Mouse (Mus musculus) MEL (cell line): ENCODE data around the gene Gm5127. TPM values are rescaled to one million over a fixed set of nuclear protein-coding genes. Genes with fewer than 3 reads are reported as not detected.

ENCODE experiments used
- DNase-seq: peaks from one replicate; pipeline ENCODE4 v3.0.0; 2011; ENCODE audit warnings: low read depth, low spot score
- H3K27ac ChIP-seq: 2 replicates; pipeline ENCODE4 v1.5.1; 2012; ENCODE audit warnings: low read depth, mild to moderate bottlenecking, control low read depth, low read length, moderate library complexity; ENCODE audit not compliant: control insufficient read depth
- H3K27me3 ChIP-seq, 2 experiments: fragments of 150-350 bp in 1 of 2; sonication (generic) in 1 of 2; 2 replicates each; pipeline ENCODE4 v1.6.1; 2012; ENCODE audit warnings: low read length in 2 of 2, mild to moderate bottlenecking in 2 of 2, improper control_type of control experiment in 1 of 2, moderate library complexity in 1 of 2; ENCODE audit not compliant: insufficient read depth in 2 of 2, control insufficient read depth in 1 of 2
- H3K36me3 ChIP-seq, 2 experiments: 2 replicates each; pipeline ENCODE4 v1.6.1; 2012 to 2014; ENCODE audit warnings: low read length in 2 of 2, improper control_type of control experiment in 1 of 2, inconsistent platforms in 1 of 2, mild to moderate bottlenecking in 1 of 2; ENCODE audit not compliant: insufficient read depth in 2 of 2, control insufficient read depth in 1 of 2
- H3K4me1 ChIP-seq, 2 experiments: fragments of 150-350 bp in 1 of 2; sonication (generic) in 1 of 2; 2 replicates each; pipeline ENCODE4 v1.6.1; 2012; ENCODE audit warnings: low read length in 2 of 2, improper control_type of control experiment in 1 of 2, mild to moderate bottlenecking in 1 of 2; ENCODE audit not compliant: insufficient read depth in 2 of 2, control insufficient read depth in 1 of 2
- H3K4me3 ChIP-seq, 2 experiments: fragments of 150-350 bp in 1 of 2; sonication (generic) in 1 of 2; 2 replicates each; pipeline ENCODE4 v1.5.1; 2012; ENCODE audit warnings: low read depth in 2 of 2, low read length in 2 of 2, mild to moderate bottlenecking in 2 of 2, moderate library complexity in 2 of 2, control low read depth in 1 of 2, improper control_type of control experiment in 1 of 2; ENCODE audit not compliant: control insufficient read depth in 1 of 2, insufficient read depth in 1 of 2
- H3K79me2 ChIP-seq: 2 replicates; pipeline ENCODE4 v1.6.1; 2012; ENCODE audit warnings: mild to moderate bottlenecking, low read length, moderate library complexity; ENCODE audit not compliant: control insufficient read depth, poor library complexity, insufficient read depth
- H3K9ac ChIP-seq: 2 replicates; pipeline ENCODE4 v1.6.1; 2012; ENCODE audit warnings: low read depth, mild to moderate bottlenecking, control low read depth, low read length, moderate library complexity; ENCODE audit not compliant: control insufficient read depth, poor library complexity, severe bottlenecking
- H3K9me3 ChIP-seq: fragments of 150-350 bp; sonication (generic); replicated peaks from 2 replicates; pipeline ENCODE4 v1.6.1; 2012; ENCODE audit warnings: mild to moderate bottlenecking, low read length, improper control_type of control experiment, moderate library complexity; ENCODE audit not compliant: insufficient read depth
- CHD1 ChIP-seq: IDR thresholded peaks from 2 replicates; pipeline ENCODE4 v1.6.1; 2012; ENCODE audit warnings: low read depth, mild to moderate bottlenecking, inconsistent platforms, low read length, improper control_type of control experiment
- EP300 ChIP-seq, 2 experiments: IDR thresholded peaks; 2 replicates each; pipeline ENCODE4 v1.6.1; 2011; ENCODE audit warnings: improper control_type of control experiment in 2 of 2, low read length in 2 of 2, low read depth in 1 of 2, mild to moderate bottlenecking in 1 of 2
- ETS1 ChIP-seq: IDR thresholded peaks from 2 replicates; pipeline ENCODE4 v1.6.1; 2012; ENCODE audit warnings: low read depth, mild to moderate bottlenecking, inconsistent platforms, low read length, improper control_type of control experiment, moderate library complexity
- GABPA ChIP-seq: IDR thresholded peaks from 2 replicates; pipeline ENCODE4 v1.6.1; 2012; ENCODE audit warnings: low read depth, mild to moderate bottlenecking, inconsistent platforms, low read length, improper control_type of control experiment, moderate library complexity
- GATA1 ChIP-seq: IDR thresholded peaks from 2 replicates; pipeline ENCODE4 v1.6.1; 2011; ENCODE audit warnings: low read depth, low read length, improper control_type of control experiment
- JUND ChIP-seq: IDR thresholded peaks from 2 replicates; pipeline ENCODE4 v1.6.1; 2011; ENCODE audit warnings: low read depth, mild to moderate bottlenecking, improper control_type of control experiment, low read length
- MAX ChIP-seq: IDR thresholded peaks from 2 replicates; pipeline ENCODE4 v1.6.1; 2011; ENCODE audit warnings: low read length, improper control_type of control experiment
- MAZ ChIP-seq: IDR thresholded peaks from 2 replicates; pipeline ENCODE4 v1.6.1; 2012; ENCODE audit warnings: low read depth, mild to moderate bottlenecking, inconsistent platforms, low read length, improper control_type of control experiment
- MEF2A ChIP-seq: IDR thresholded peaks from 2 replicates; pipeline ENCODE4 v1.6.1; 2014; ENCODE audit warnings: low read depth, mild to moderate bottlenecking, inconsistent platforms, low read length, improper control_type of control experiment; ENCODE audit not compliant: poor library complexity, insufficient replicate concordance, severe bottlenecking; ENCODE audit errors: extremely low read depth
- NELFE ChIP-seq: IDR thresholded peaks from 2 replicates; pipeline ENCODE4 v1.6.1; 2011; ENCODE audit warnings: low read depth, low read length, improper control_type of control experiment
- NRF1 ChIP-seq: IDR thresholded peaks from 2 replicates; pipeline ENCODE4 v1.6.1; 2014; ENCODE audit warnings: low read depth, mild to moderate bottlenecking, inconsistent platforms, low read length, improper control_type of control experiment, moderate library complexity; ENCODE audit not compliant: poor library complexity, insufficient read depth, severe bottlenecking
- POLR2A ChIP-seq, 2 experiments: IDR thresholded peaks; 2 replicates each; pipeline ENCODE4 v1.6.1; 2011 to 2012; ENCODE audit warnings: low read length in 2 of 2, mild to moderate bottlenecking in 2 of 2, control low read depth in 1 of 2, improper control_type of control experiment in 1 of 2, low read depth in 1 of 2, moderate library complexity in 1 of 2; ENCODE audit not compliant: control insufficient read depth in 1 of 2, insufficient read depth in 1 of 2, poor library complexity in 1 of 2
- POLR2AphosphoS5 ChIP-seq: IDR thresholded peaks from 2 replicates; pipeline ENCODE4 v1.6.1; 2012; ENCODE audit warnings: low read depth, borderline replicate concordance, mild to moderate bottlenecking, inconsistent platforms, low read length, moderate library complexity, mixed read lengths
- RCOR1 ChIP-seq: IDR thresholded peaks from 2 replicates; pipeline ENCODE4 v1.6.1; 2012; ENCODE audit warnings: low read depth, mild to moderate bottlenecking, inconsistent platforms, low read length, improper control_type of control experiment
- SMC3 ChIP-seq: IDR thresholded peaks from 2 replicates; pipeline ENCODE4 v1.6.1; 2011; ENCODE audit warnings: low read depth, low read length, improper control_type of control experiment
- TBP ChIP-seq: IDR thresholded peaks from 2 replicates; pipeline ENCODE4 v1.8.0; 2011; ENCODE audit warnings: low read depth, low read length, improper control_type of control experiment
- TCF12 ChIP-seq: IDR thresholded peaks from 2 replicates; pipeline ENCODE4 v1.6.1; 2014; ENCODE audit warnings: low read depth, mild to moderate bottlenecking, inconsistent platforms, low read length, improper control_type of control experiment, moderate library complexity
- USF1 ChIP-seq: IDR thresholded peaks from 2 replicates; pipeline ENCODE4 v1.6.1; 2014; ENCODE audit warnings: low read depth, mild to moderate bottlenecking, inconsistent platforms, low read length, improper control_type of control experiment, moderate library complexity
- USF2 ChIP-seq, 2 experiments: IDR thresholded peaks; 2 replicates each; pipeline ENCODE4 v1.6.1; 2011 to 2012; ENCODE audit warnings: improper control_type of control experiment in 2 of 2, low read length in 2 of 2, borderline replicate concordance in 1 of 2, inconsistent platforms in 1 of 2, low read depth in 1 of 2, mild to moderate bottlenecking in 1 of 2; ENCODE audit not compliant: insufficient read depth in 1 of 2
- ZNF384 ChIP-seq: IDR thresholded peaks from 2 replicates; pipeline ENCODE4 v1.6.1; 2012; ENCODE audit warnings: low read depth, mild to moderate bottlenecking, inconsistent platforms, low read length, improper control_type of control experiment
- polyA plus RNA-seq, 2 experiments: library from polyadenylated mRNA; stranded (reverse) in 1 of 2; unstranded in 1 of 2; fragments of >175 nt in 1 of 2; fragments of >200 nt in 1 of 2; gene quantifications; 2 replicates each; pipeline versions ENCODE4 v1.2.1 to v1.2.4; 2012; ENCODE audit warnings: low replicate concordance in 2 of 2, low read depth in 1 of 2; ENCODE audit not compliant: insufficient read length in 2 of 2, insufficient read depth in 1 of 2, missing spikeins in 1 of 2
- total RNA-seq: library from RNA; depleted of rRNA; stranded (reverse); fragments of 300-350 nt; gene quantifications from 2 replicates; pipeline ENCODE4 v1.2.3, GENCODE M21; 2012

Gm5127 gene
- total and polyA plus RNA-seq, 3 experiments = not detected

- no peaks in the 10 kb centered on the region for H3K27me3 ChIP-seq
- peak; percentile 84 for DNase-seq
- H3K4me1 ChIP-seq = peaks cover 2% of the 10 kb centered on the region in 2 experiments; a peak in 2 of 4 replicates
- TF ChIP-seq POLR2AphosphoS5 (no peak), ETS1 (0 out of 2 replicates have a peak, but pooled peaks have one; percentile 30), EP300 (IDR thresholded peaks at IDR 0.05; ENCODE audit: low read depth in 1 of 2, low read length in 2 of 2) (peak; percentile 53 to 60), RCOR1 (0 out of 2 replicates have a peak, but pooled peaks have one; percentile 35)
- H3K9me3 ChIP-seq = no peaks in the 10 kb centered on the region
- H3K36me3 ChIP-seq = peaks cover 0 to 5% of the 10 kb centered on the region in 2 experiments; a peak in 2 of 4 replicates
- no peak overlapping the region for H3K9ac ChIP-seq
- H3K27ac ChIP-seq = no peak overlapping the region
- H3K79me2 ChIP-seq = no peaks in the 10 kb centered on the region
- no peak overlapping the region for H3K4me3 ChIP-seq
Measured at GRCm38 (mm10) chrX:106595904-106596303, 12.9 kb downstream of the Gm5127 start.

- H3K4me3 ChIP-seq = peak overlapping the region; percentile 31 to 34; a peak in 3 of 4 replicates
Measured at GRCm38 (mm10) chrX:106602574-106603258, 19.7 kb downstream of the Gm5127 start.

GRCm38 (mm10) chrX:106603386-106603785, 20.4 kb downstream of the Gm5127 start, which contains the start of gene Cysltr1:
TSS of gene Cysltr1 (minus strand) at chrX:106603679.
- TF ChIP-seq ZNF384 (no peak), GATA1 (0 out of 2 replicates have a peak, but pooled peaks have one; percentile 21)
- Histone ChIP-seq H3K9me3 (no peaks in the 10 kb centered on the region), H3K4me1 (no peaks in the 10 kb centered on the region), H3K27ac (no peak within 1 kb of the TSS), H3K36me3 (no peaks in the 10 kb centered on the region), H3K27me3 (no peaks in the 10 kb centered on the region), H3K4me3 (peak within 1 kb of the TSS; percentile 31 to 34), H3K79me2 (no peaks in the 10 kb centered on the region), H3K9ac (0 out of 2 replicates have a peak within 1 kb of the TSS, but pooled peaks have one; percentile 6)
- DNase-seq = peak; percentile 65

More at GRCm38 (mm10) chrX:106602574-106603258, 19.7 kb downstream of the Gm5127 start:
- Histone ChIP-seq H3K79me2 (no peaks in the 10 kb centered on the region), H3K9me3 (no peaks in the 10 kb centered on the region), H3K27me3 (no peaks in the 10 kb centered on the region), H3K9ac (no peak overlapping the region), H3K4me1 (no peaks in the 10 kb centered on the region), H3K36me3 (no peaks in the 10 kb centered on the region), H3K27ac (no peak overlapping the region)
- TF ChIP-seq USF1 = no peak
- no peak for TF ChIP-seq MEF2A
- peak; percentile 32; the same call in 1 of the 2 replicates for TF ChIP-seq TCF12
- TF ChIP-seq POLR2A (IDR thresholded peaks at IDR 0.05; ENCODE audit: control insufficient read depth in 1 of 2, insufficient read depth in 1 of 2, low read depth in 1 of 2, low read length in 2 of 2, poor library complexity in 1 of 2) = no peak
- no peak for TF ChIP-seq SMC3
- TF ChIP-seq MAZ = no peak
- peak; percentile 45 for TF ChIP-seq GATA1
- TF ChIP-seq ETS1 = no peak
- 0 out of 2 replicates have a peak, but pooled peaks have one; percentile 29 for TF ChIP-seq RCOR1
- no peak for TF ChIP-seq NELFE
- no peak for TF ChIP-seq USF2 (IDR thresholded peaks at IDR 0.05; ENCODE audit: borderline replicate concordance in 1 of 2, insufficient read depth in 1 of 2, low read depth in 1 of 2, low read length in 2 of 2)
- 0 out of 4 replicates have a peak, but pooled peaks of 1 of the 2 experiments have one; percentile 18 for TF ChIP-seq EP300 (IDR thresholded peaks at IDR 0.05; ENCODE audit: low read depth in 1 of 2, low read length in 2 of 2)
- no peak for TF ChIP-seq JUND
- no peak for TF ChIP-seq TBP
- no peak for TF ChIP-seq NRF1
- no peak for TF ChIP-seq CHD1
- TF ChIP-seq GABPA = no peak
- no peak for TF ChIP-seq MAX
- DNase-seq = no peak
